Mouse (Mus musculus) layer of hippocampus, adult 6 months (tissue): Measurements from ENCODE around the gene Catsperg2. TPM values are rescaled to one million over a fixed set of nuclear protein-coding genes. Genes with fewer than 3 reads are reported as not detected.

ENCODE experiments used
- long read RNA-seq, 2 experiments: library from polyadenylated mRNA; unstranded; transcript quantifications; one replicate each; pipeline ENCODE4 v2.0.0; 2019 to 2020
- microRNA-seq: library from miRNA; unstranded; fragments of <30 nt; microRNA quantifications from one replicate; pipeline ENCODE4 v1.2.0, GENCODE M21; 2020
- polyA plus RNA-seq: library from polyadenylated mRNA; unstranded; fragments of <200 nt; fragmentation: Nextera tagmentation; gene quantifications from 2 replicates; pipeline ENCODE4 v1.2.3, GENCODE M21; 2021

Gene Catsperg2
- polyA plus RNA-seq, result not detected in 2 replicates
- long read RNA-seq, experiment 1, result 0 reads
- long read RNA-seq, experiment 2, result 0 reads

DNA sequence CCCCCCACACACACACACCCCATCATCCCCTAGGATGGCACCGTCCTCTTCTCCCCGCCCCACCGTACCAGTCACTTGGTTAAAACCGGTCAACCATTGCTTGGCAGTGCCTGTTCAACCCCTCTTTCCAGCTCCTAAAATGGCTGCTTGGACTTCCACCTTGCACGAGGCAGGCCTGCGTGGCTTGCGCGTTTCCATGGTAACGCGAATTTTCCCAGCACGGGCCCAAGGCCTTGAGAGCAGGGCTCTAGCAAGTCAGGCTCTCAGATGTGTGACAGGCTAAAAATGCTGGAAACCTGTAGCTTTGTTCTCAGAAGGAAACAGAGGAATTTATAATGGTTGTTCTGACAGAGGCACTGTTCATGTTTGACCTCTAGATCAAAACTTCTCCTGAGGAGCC lies at the start of gene Catsperg2:
Catsperg2 (minus strand) TSS at position 173 of the 400 bp plus-strand sequence.

DNA sequence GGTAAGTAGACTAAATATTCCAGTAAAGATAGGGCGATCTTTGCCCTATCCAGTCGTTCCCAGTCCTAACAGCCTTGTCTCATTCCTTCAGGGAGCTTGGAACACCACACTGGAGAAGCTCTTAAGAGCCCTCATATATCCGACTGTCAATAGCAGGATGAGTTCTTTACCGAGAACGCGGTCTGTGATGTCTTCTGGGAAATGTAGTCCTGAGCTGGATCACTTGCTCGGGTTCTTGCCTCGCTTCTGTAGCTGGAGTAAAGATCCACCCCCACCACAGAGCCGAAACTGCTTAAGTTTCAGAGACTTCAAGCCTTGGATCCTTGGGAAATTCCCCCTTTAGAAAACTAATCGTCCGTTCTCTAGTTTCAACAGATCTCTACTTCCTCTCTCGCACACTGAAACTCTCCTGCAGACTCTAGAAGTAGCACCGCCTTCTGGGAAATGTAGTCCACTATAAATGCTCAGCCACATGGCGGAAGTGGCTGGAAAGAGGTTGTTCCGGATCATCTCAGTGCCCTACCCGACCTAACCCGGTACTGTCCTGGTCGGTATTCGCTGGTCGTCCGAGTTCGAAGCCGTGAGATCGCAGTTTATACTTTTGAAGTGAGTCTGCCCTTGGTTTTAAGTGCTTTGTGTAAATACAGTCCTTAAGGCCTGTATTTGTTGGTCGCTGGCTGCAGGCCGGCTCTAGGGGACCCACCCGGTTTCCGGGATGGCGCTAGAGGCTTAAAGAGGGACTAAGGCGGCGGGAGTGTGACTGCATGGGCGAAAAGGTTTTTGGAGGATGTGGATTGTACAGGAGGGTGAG lies 41.5 kb upstream of the Catsperg2 start, which contains the start of gene Zfp84:
Zfp84 (plus strand) TSS at position 463 of the 811 bp plus-strand sequence.

Small RNA genes lying within 50 kb of the gene (microRNA-seq; reads per million reads assigned to microRNA genes)
- 8.4 reads per million, percentile 28 among the genes with 10 or more reads in this experiment for gene Mir1964

Other genes starting within 250 kb of the Catsperg2 start
- 38.4 and 41.6 TPM in 2 replicates for gene Sipa1l3, start 208.4 kb downstream of the Catsperg2 start, polyA plus RNA-seq
- 4.7 and 6.1 TPM in 2 replicates for gene Zfp84, start 41.5 kb upstream of the Catsperg2 start, polyA plus RNA-seq
- gene Zfp30, start 57.0 kb upstream of the Catsperg2 start, polyA plus RNA-seq, result 7.3 and 7.5 TPM in 2 replicates
- 3.3 and 5.3 TPM in 2 replicates for gene Zfp790, start 89.1 kb upstream of the Catsperg2 start, polyA plus RNA-seq
- 5.9 and 6.1 TPM in 2 replicates for gene Zfp940, start 126.6 kb upstream of the Catsperg2 start, polyA plus RNA-seq
- gene Zfp420, start 132.9 kb upstream of the Catsperg2 start, polyA plus RNA-seq, result 6.0 and 7.3 TPM in 2 replicates
- 8.4 and 9.5 TPM in 2 replicates for gene Zfp27, start 179.5 kb upstream of the Catsperg2 start, polyA plus RNA-seq
- gene Zfp383, start 181.2 kb upstream of the Catsperg2 start, polyA plus RNA-seq, result 1.1 and 1.2 TPM in 2 replicates
- gene Zfp74, start 227.1 kb upstream of the Catsperg2 start, polyA plus RNA-seq, result 10.0 TPM in 2 replicates